Mouse (Mus musculus): Measurements from ENCODE around the gene Tmeff1. TPM values are rescaled to one million over a fixed set of nuclear protein-coding genes. Genes with fewer than 3 reads are reported as not detected.
A peak's percentile ranks its signal among the peaks of the same experiment; 100 is the strongest.

Tmeff1 gene
- polyA plus RNA-seq, 1 experiment from 2014 or later, result 93.4 TPM

- WGBS, result 82% methylated on average over 2 of the region's 3 CpGs
- Histone ChIP-seq H3K4me3 (ENCODE audit: low read length) (no peak overlapping the region), H3K9ac (ENCODE audit: low read depth, low read length) (no peak overlapping the region)
Measured at GRCm38 (mm10) chr4:48581993-48582392, 3.0 kb upstream of the Tmeff1 start.

GRCm38 (mm10) chr4:48582941-48583340 lies 2.0 kb upstream of the Tmeff1 start:
- no peak overlapping the region for H3K9ac ChIP-seq (ENCODE audit: low read depth, low read length)
- H3K4me1 ChIP-seq (ENCODE audit: control insufficient read depth, insufficient read depth, low read length), result 0 out of 2 replicates have a peak, but pooled peaks cover 3% of the 10 kb centered on the region
- H3K9me3 ChIP-seq (ENCODE audit: control insufficient read depth, low read length), result peaks cover 3% of the 10 kb centered on the region; the same call in 1 of the 2 replicates
- ATAC-seq (ENCODE audit: low FRiP score, low TSS enrichment), result no peak
- no peak overlapping the region for H3K27ac ChIP-seq (ENCODE audit: low read depth, low read length)
- no peaks in the 10 kb centered on the region for H3K27me3 ChIP-seq (ENCODE audit: control insufficient read depth, insufficient read depth, low read length)
- no peaks in the 10 kb centered on the region; the same call in 1 of the 2 replicates for H3K36me3 ChIP-seq (ENCODE audit: control insufficient read depth, insufficient read depth, low read length)
- WGBS, result 67% methylated on average over 2 of the region's 2 CpGs
- H3K4me2 ChIP-seq (replicated peaks; ENCODE audit: low read depth, low read length), result no peak overlapping the region
- H3K4me3 ChIP-seq (ENCODE audit: low read length), result no peak overlapping the region

More at GRCm38 (mm10) chr4:48581993-48582392, 3.0 kb upstream of the Tmeff1 start:
- Histone ChIP-seq H3K9me3 (ENCODE audit: control insufficient read depth, low read length) (no peaks in the 10 kb centered on the region), H3K27me3 (ENCODE audit: control insufficient read depth, insufficient read depth, low read length) (no peaks in the 10 kb centered on the region), H3K36me3 (ENCODE audit: control insufficient read depth, insufficient read depth, low read length) (no peaks in the 10 kb centered on the region), H3K4me1 (ENCODE audit: control insufficient read depth, insufficient read depth, low read length) (0 out of 2 replicates have a peak, but pooled peaks cover 2% of the 10 kb centered on the region), H3K4me2 (replicated peaks; ENCODE audit: low read depth, low read length) (no peak overlapping the region), H3K27ac (ENCODE audit: low read depth, low read length) (no peak overlapping the region)
- no peak for ATAC-seq (ENCODE audit: low FRiP score, low TSS enrichment)

GRCm38 (mm10) chr4:48585241-48586098 lies 496 bp downstream of the Tmeff1 start:
- H3K4me2 ChIP-seq (replicated peaks; ENCODE audit: low read depth, low read length), result peak overlapping the region; percentile 64
- under 1% methylated on average over 59 of the region's 92 CpGs for WGBS
- H3K27ac ChIP-seq (ENCODE audit: low read depth, low read length), result peak overlapping the region; percentile 93
- H3K4me1 ChIP-seq (ENCODE audit: control insufficient read depth, insufficient read depth, low read length), result 0 out of 2 replicates have a peak, but pooled peaks cover 3% of the 10 kb centered on the region
- peaks cover 3% of the 10 kb centered on the region; the same call in 1 of the 2 replicates for H3K9me3 ChIP-seq (ENCODE audit: control insufficient read depth, low read length)
- H3K27me3 ChIP-seq (ENCODE audit: control insufficient read depth, insufficient read depth, low read length), result no peaks in the 10 kb centered on the region
- ATAC-seq (ENCODE audit: low FRiP score, low TSS enrichment), result peak; percentile 72
- H3K4me3 ChIP-seq (ENCODE audit: low read length), result peak overlapping the region; percentile 70
- peaks cover 3% of the 10 kb centered on the region; the same call in 1 of the 2 replicates for H3K36me3 ChIP-seq (ENCODE audit: control insufficient read depth, insufficient read depth, low read length)
- H3K9ac ChIP-seq (ENCODE audit: low read depth, low read length), result peak overlapping the region; percentile 96

- H3K9ac ChIP-seq (ENCODE audit: low read depth, low read length), result peak overlapping the region; percentile 96
- H3K9me3 ChIP-seq (ENCODE audit: control insufficient read depth, low read length), result peaks cover 3% of the 10 kb centered on the region; the same call in 1 of the 2 replicates
- peaks cover 3% of the 10 kb centered on the region; the same call in 1 of the 2 replicates for H3K36me3 ChIP-seq (ENCODE audit: control insufficient read depth, insufficient read depth, low read length)
- peak overlapping the region; percentile 93 for H3K27ac ChIP-seq (ENCODE audit: low read depth, low read length)
- peak; percentile 63 for ATAC-seq (ENCODE audit: low FRiP score, low TSS enrichment)
- H3K4me3 ChIP-seq (ENCODE audit: low read length), result peak overlapping the region; percentile 70
- WGBS, result under 1% methylated on average over 12 of the region's 12 CpGs
- H3K27me3 ChIP-seq (ENCODE audit: control insufficient read depth, insufficient read depth, low read length), result no peaks in the 10 kb centered on the region
- H3K4me1 ChIP-seq (ENCODE audit: control insufficient read depth, insufficient read depth, low read length), result 0 out of 2 replicates have a peak, but pooled peaks cover 3% of the 10 kb centered on the region
- peak overlapping the region; percentile 64 for H3K4me2 ChIP-seq (replicated peaks; ENCODE audit: low read depth, low read length)
Measured at GRCm38 (mm10) chr4:48586099-48586821, 1.3 kb downstream of the Tmeff1 start.

GRCm38 (mm10) chr4:48587526-48587925 lies 2.6 kb downstream of the Tmeff1 start:
- H3K27ac ChIP-seq (ENCODE audit: low read depth, low read length), result no peak overlapping the region
- no peak for ATAC-seq (ENCODE audit: low FRiP score, low TSS enrichment)
- no peak overlapping the region for H3K4me2 ChIP-seq (replicated peaks; ENCODE audit: low read depth, low read length)
- H3K4me3 ChIP-seq (ENCODE audit: low read length), result no peak overlapping the region
- peaks cover 3% of the 10 kb centered on the region; the same call in 1 of the 2 replicates for H3K36me3 ChIP-seq (ENCODE audit: control insufficient read depth, insufficient read depth, low read length)
- 98% methylated on average over 2 of the region's 2 CpGs for WGBS
- peaks cover 3% of the 10 kb centered on the region; the same call in 1 of the 2 replicates for H3K9me3 ChIP-seq (ENCODE audit: control insufficient read depth, low read length)
- H3K27me3 ChIP-seq (ENCODE audit: control insufficient read depth, insufficient read depth, low read length), result no peaks in the 10 kb centered on the region
- H3K9ac ChIP-seq (ENCODE audit: low read depth, low read length), result no peak overlapping the region
- 0 out of 2 replicates have a peak, but pooled peaks cover 3% of the 10 kb centered on the region for H3K4me1 ChIP-seq (ENCODE audit: control insufficient read depth, insufficient read depth, low read length)

GRCm38 (mm10) chr4:48588576-48588975 lies 3.6 kb downstream of the Tmeff1 start:
- H3K9ac ChIP-seq (ENCODE audit: low read depth, low read length), result no peak overlapping the region
- ATAC-seq (ENCODE audit: low FRiP score, low TSS enrichment), result no peak
- H3K36me3 ChIP-seq (ENCODE audit: control insufficient read depth, insufficient read depth, low read length), result peaks cover 3% of the 10 kb centered on the region; the same call in 1 of the 2 replicates
- no peak overlapping the region for H3K4me3 ChIP-seq (ENCODE audit: low read length)
- no peaks in the 10 kb centered on the region for H3K27me3 ChIP-seq (ENCODE audit: control insufficient read depth, insufficient read depth, low read length)
- 0 out of 2 replicates have a peak, but pooled peaks cover 3% of the 10 kb centered on the region for H3K4me1 ChIP-seq (ENCODE audit: control insufficient read depth, insufficient read depth, low read length)
- no peak overlapping the region for H3K4me2 ChIP-seq (replicated peaks; ENCODE audit: low read depth, low read length)
- H3K27ac ChIP-seq (ENCODE audit: low read depth, low read length), result no peak overlapping the region
- WGBS, result 75% methylated on average over 9 of the region's 9 CpGs
- peaks cover 3% of the 10 kb centered on the region; the same call in 1 of the 2 replicates for H3K9me3 ChIP-seq (ENCODE audit: control insufficient read depth, low read length)

- no peak overlapping the region for H3K4me2 ChIP-seq (replicated peaks; ENCODE audit: low read depth, low read length)
- WGBS, result 82% methylated on average over 7 of the region's 7 CpGs
- no peak overlapping the region for H3K27ac ChIP-seq (ENCODE audit: low read depth, low read length)
- H3K27me3 ChIP-seq (ENCODE audit: control insufficient read depth, insufficient read depth, low read length), result no peaks in the 10 kb centered on the region
- no peak overlapping the region for H3K9ac ChIP-seq (ENCODE audit: low read depth, low read length)
- H3K9me3 ChIP-seq (ENCODE audit: control insufficient read depth, low read length), result peaks cover 3% of the 10 kb centered on the region; the same call in 1 of the 2 replicates
- ATAC-seq (ENCODE audit: low FRiP score, low TSS enrichment), result no peak
- H3K4me3 ChIP-seq (ENCODE audit: low read length), result no peak overlapping the region
- 0 out of 2 replicates have a peak, but pooled peaks cover 3% of the 10 kb centered on the region for H3K4me1 ChIP-seq (ENCODE audit: control insufficient read depth, insufficient read depth, low read length)
- H3K36me3 ChIP-seq (ENCODE audit: control insufficient read depth, insufficient read depth, low read length), result peaks cover 3% of the 10 kb centered on the region; the same call in 1 of the 2 replicates
Measured at GRCm38 (mm10) chr4:48590862-48591261, 5.9 kb downstream of the Tmeff1 start.

GRCm38 (mm10) chr4:48591390-48591789 lies 6.4 kb downstream of the Tmeff1 start:
- H3K9me3 ChIP-seq (ENCODE audit: control insufficient read depth, low read length), result peaks cover 3% of the 10 kb centered on the region; the same call in 1 of the 2 replicates
- H3K4me1 ChIP-seq (ENCODE audit: control insufficient read depth, insufficient read depth, low read length), result 0 out of 2 replicates have a peak, but pooled peaks cover 3% of the 10 kb centered on the region
- 84% methylated on average over 3 of the region's 3 CpGs for WGBS
- no peak for ATAC-seq (ENCODE audit: low FRiP score, low TSS enrichment)
- peaks cover 3% of the 10 kb centered on the region; the same call in 1 of the 2 replicates for H3K36me3 ChIP-seq (ENCODE audit: control insufficient read depth, insufficient read depth, low read length)
- H3K4me2 ChIP-seq (replicated peaks; ENCODE audit: low read depth, low read length), result no peak overlapping the region
- no peaks in the 10 kb centered on the region for H3K27me3 ChIP-seq (ENCODE audit: control insufficient read depth, insufficient read depth, low read length)
- H3K9ac ChIP-seq (ENCODE audit: low read depth, low read length), result no peak overlapping the region
- no peak overlapping the region for H3K4me3 ChIP-seq (ENCODE audit: low read length)
- H3K27ac ChIP-seq (ENCODE audit: low read depth, low read length), result no peak overlapping the region

All from kidney, embryonic 14.5 days (tissue).